Mouse (Mus musculus) stomach, embryonic 14.5 days (tissue): ENCODE data around the gene Syne3. TPM values are rescaled to one million over a fixed set of nuclear protein-coding genes. Genes with fewer than 3 reads are reported as not detected.

Experiments used
- ATAC-seq: fragments of 200-750 bp; cut with Nextera tagmentation; 2 replicates; pipeline ENCODE4 v1.8.0; 2017; ENCODE audit warnings: low read depth, moderate TSS enrichment; ENCODE audit not compliant: insufficient number of reproducible peaks, insufficient read depth, low FRiP score
- H3K27ac ChIP-seq: fragments of 300-500 bp; sonication (generic); 2 replicates; pipeline ENCODE4 v1.5.1; 2014; ENCODE audit warnings: mild to moderate bottlenecking, low read length, moderate library complexity, mixed read lengths
- H3K27me3 ChIP-seq: fragments of 300-500 bp; sonication (generic); 2 replicates; pipeline ENCODE4 v1.6.1; 2014; ENCODE audit warnings: low read length, control low read depth, mixed read lengths; ENCODE audit not compliant: control insufficient read depth, insufficient read depth
- H3K36me3 ChIP-seq: fragments of 300-500 bp; sonication (generic); 2 replicates; pipeline ENCODE4 v1.6.1; 2014; ENCODE audit warnings: mild to moderate bottlenecking, control low read depth, low read length, moderate library complexity, mixed read lengths; ENCODE audit not compliant: control insufficient read depth, insufficient read depth
- H3K4me1 ChIP-seq: fragments of 300-500 bp; sonication (generic); 2 replicates; pipeline ENCODE4 v1.6.1; 2014; ENCODE audit warnings: low read length, control low read depth, mixed read lengths; ENCODE audit not compliant: control insufficient read depth, insufficient read depth
- H3K4me2 ChIP-seq: fragments of 300-500 bp; sonication (generic); replicated peaks from 2 replicates; pipeline ENCODE4 v1.6.1; 2014; ENCODE audit warnings: low read depth, low read length, control low read depth
- H3K4me3 ChIP-seq: fragments of 300-500 bp; sonication (generic); 2 replicates; pipeline ENCODE4 v1.5.1; 2014; ENCODE audit warnings: low read depth, low read length, control low read depth
- H3K9ac ChIP-seq: fragments of 300-500 bp; sonication (generic); replicated peaks from 2 replicates; pipeline ENCODE4 v1.6.1; 2014; ENCODE audit warnings: low read depth, mild to moderate bottlenecking, control low read depth, low read length, moderate library complexity, mixed read lengths
- H3K9me3 ChIP-seq: fragments of 300-500 bp; sonication (generic); 2 replicates; pipeline ENCODE4 v1.6.1; 2016; ENCODE audit warnings: low read depth, low read length, control low read depth; ENCODE audit not compliant: control insufficient read depth
- WGBS: fragments of 180-500 bp; shearing (Covaris S2); extraction: QIAGEN DNeasy Blood & Tissue Kit; methylation state at CpG from one replicate; pipeline ENCODE4 v1.1.7; 2014; 5-methylcytosine and 5-hydroxymethylcytosine counted together
- polyA plus RNA-seq: library from polyadenylated mRNA; unstranded; fragments of >200 nt; fragmentation: Nextera tagmentation; extraction: Ambion mirVana; gene quantifications from 2 replicates; pipeline ENCODE4 v1.2.1, GENCODE M21; 2014

Gene Syne3
- polyA plus RNA-seq, 1 experiment from 2014 or later: 0.59 TPM

DNA sequence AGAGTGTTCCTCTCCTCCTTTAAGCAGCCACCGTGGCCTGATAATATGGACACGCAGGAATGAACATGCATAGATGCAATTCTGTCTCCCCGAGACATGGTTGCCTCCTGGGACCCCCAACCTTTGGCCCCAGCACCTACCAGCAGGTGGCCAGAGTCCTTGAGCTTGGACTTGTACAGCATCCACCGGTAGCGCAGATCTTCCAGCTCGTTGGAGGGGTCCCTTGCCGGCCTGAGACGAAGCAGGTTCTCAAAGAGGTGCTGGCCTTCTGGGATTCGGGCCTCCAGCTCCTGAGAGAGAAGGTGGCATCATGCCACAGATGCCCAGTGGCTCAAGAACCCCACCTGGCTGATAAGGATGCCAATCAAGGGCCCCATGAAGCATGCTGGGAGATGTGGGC is 69.1 kb downstream of the Syne3 start:
- WGBS: 81% methylated on average over 9 of the region's 9 CpGs

DNA sequence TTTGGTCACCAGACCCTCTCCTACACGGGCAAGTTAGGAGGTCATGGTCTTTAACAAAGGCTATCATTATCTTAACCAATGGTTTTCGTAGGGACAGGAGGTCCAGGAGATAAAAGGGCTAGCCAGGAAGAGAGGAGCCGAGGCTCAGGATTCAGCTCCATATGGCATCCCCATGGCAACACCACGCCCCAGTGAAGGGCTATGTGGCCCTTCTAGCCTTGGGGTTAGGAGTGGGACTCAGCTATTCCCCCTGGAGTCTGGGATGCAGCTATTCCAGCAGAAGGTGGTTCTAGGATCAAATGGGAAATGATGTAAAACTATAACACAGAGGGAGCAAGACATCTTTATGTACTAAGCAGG is 69.6 kb downstream of the Syne3 start:
- H3K9me3 ChIP-seq: peaks cover 5% of the 10 kb centered on the region; the same call in 1 of the 2 replicates
- H3K36me3 ChIP-seq: no peaks in the 10 kb centered on the region
- H3K27ac ChIP-seq: no peak overlapping the region
- no peaks in the 10 kb centered on the region for H3K27me3 ChIP-seq
- no peak overlapping the region for H3K9ac ChIP-seq
- H3K4me1 ChIP-seq: no peaks in the 10 kb centered on the region; the same call in 1 of the 2 replicates
- 11% methylated on average over 4 of the region's 4 CpGs for WGBS
- ATAC-seq: no peak
- H3K4me2 ChIP-seq: no peak overlapping the region
- no peak overlapping the region for H3K4me3 ChIP-seq

More for the DNA sequence above, 69.1 kb downstream of the Syne3 start:
- no peaks in the 10 kb centered on the region; the same call in 1 of the 2 replicates for H3K4me1 ChIP-seq
- H3K27ac ChIP-seq: no peak overlapping the region
- peaks cover 5% of the 10 kb centered on the region; the same call in 1 of the 2 replicates for H3K9me3 ChIP-seq
- no peaks in the 10 kb centered on the region for H3K36me3 ChIP-seq
- no peak overlapping the region for H3K4me2 ChIP-seq
- ATAC-seq: no peak
- no peak overlapping the region for H3K9ac ChIP-seq
- H3K27me3 ChIP-seq: no peaks in the 10 kb centered on the region
- H3K4me3 ChIP-seq: no peak overlapping the region

DNA sequence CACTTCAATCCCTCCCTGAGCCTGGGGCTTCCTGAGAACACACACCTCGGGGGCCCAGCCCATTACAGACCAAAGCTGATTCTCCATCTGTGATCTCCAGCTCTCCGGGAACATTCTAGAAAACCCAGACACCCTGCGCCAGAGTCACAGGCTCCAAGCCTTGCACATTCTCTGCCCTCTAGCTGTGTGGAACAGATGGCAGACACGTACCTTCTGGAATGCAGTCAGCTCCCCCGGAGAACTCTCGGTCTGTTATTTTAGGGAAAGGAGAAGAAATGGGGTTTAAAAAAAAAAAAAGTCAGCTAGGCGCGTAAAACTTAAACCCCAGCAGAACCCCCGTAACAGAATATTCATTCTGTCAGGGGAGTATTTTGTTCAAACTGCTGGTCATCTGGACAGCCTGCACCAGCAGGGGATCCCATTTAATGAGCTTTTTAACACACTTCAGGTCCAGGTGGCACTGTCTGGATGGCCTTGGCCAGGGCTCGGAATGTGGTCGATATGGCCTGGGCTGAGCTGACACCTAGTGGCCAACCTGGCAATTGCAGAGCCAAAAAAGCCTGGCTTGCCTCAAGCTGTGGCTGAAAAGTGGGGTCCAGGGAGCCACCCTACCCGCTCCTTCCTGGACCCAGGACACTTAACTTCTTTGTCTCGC is 70.1 kb downstream of the Syne3 start:
- Histone ChIP-seq H3K4me3 (no peak overlapping the region), H3K27me3 (no peaks in the 10 kb centered on the region), H3K9me3 (peaks cover 5% of the 10 kb centered on the region; the same call in 1 of the 2 replicates), H3K4me2 (no peak overlapping the region), H3K4me1 (no peaks in the 10 kb centered on the region; the same call in 1 of the 2 replicates), H3K9ac (no peak overlapping the region), H3K36me3 (no peaks in the 10 kb centered on the region), H3K27ac (no peak overlapping the region)
- peak; percentile 72 for ATAC-seq
- WGBS: 38% methylated on average over 13 of the region's 13 CpGs

DNA sequence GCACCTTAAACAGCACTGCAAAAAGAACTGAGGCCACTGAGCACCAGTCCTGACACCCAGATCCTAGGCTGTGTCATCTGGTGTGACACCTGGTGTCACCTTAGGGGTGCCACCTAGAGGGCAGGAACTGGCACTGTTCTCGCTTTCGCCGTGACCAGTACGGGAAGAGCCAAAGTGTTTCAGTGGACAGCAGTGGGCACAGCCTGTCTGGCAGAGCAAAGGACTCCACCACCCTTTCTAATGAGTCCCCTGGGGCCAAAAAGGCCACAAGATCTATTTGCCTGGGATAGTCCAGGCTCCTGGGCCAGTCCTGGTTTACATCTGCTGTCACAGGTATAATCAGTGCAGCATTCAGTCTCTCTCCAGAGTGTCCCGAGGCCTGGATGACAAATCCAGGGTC is 70.7 kb downstream of the Syne3 start:
- H3K27me3 ChIP-seq: no peaks in the 10 kb centered on the region
- no peak overlapping the region for H3K9ac ChIP-seq
- H3K27ac ChIP-seq: no peak overlapping the region
- 0 out of 2 replicates have a peak, but pooled peaks have one; percentile 25 for ATAC-seq
- no peak overlapping the region for H3K4me3 ChIP-seq
- no peaks in the 10 kb centered on the region; the same call in 1 of the 2 replicates for H3K4me1 ChIP-seq
- no peaks in the 10 kb centered on the region for H3K36me3 ChIP-seq
- H3K4me2 ChIP-seq: no peak overlapping the region
- H3K9me3 ChIP-seq: peaks cover 5% of the 10 kb centered on the region; the same call in 1 of the 2 replicates
- 61% methylated on average over 5 of the region's 5 CpGs for WGBS

DNA sequence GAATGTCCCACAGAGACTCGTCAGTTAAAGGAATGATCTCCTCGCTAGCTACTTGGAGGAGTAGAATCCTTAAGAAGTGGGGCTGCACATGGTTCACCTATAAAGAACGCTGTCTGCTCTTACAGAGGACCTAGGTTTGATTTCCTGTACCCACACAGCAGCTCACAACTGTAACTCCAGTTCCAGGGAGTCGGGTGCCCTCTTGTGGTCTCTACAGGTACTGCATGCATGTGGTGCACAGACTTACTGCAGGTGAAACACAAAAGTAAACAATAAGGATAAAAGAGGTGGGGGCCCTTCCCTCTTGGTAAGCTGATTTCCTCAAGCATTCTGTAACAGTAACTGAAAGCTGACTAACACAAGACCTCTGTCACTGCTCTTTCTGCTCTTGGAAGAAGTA is 73.4 kb downstream of the Syne3 start:
- Histone ChIP-seq H3K27ac (no peak overlapping the region), H3K9me3 (peaks cover 5% of the 10 kb centered on the region; the same call in 1 of the 2 replicates), H3K4me2 (no peak overlapping the region), H3K27me3 (no peaks in the 10 kb centered on the region), H3K4me3 (no peak overlapping the region), H3K36me3 (no peaks in the 10 kb centered on the region), H3K4me1 (no peaks in the 10 kb centered on the region; the same call in 1 of the 2 replicates), H3K9ac (no peak overlapping the region)
- ATAC-seq: no peak
- 78% methylated on average over 4 of the region's 4 CpGs for WGBS

DNA sequence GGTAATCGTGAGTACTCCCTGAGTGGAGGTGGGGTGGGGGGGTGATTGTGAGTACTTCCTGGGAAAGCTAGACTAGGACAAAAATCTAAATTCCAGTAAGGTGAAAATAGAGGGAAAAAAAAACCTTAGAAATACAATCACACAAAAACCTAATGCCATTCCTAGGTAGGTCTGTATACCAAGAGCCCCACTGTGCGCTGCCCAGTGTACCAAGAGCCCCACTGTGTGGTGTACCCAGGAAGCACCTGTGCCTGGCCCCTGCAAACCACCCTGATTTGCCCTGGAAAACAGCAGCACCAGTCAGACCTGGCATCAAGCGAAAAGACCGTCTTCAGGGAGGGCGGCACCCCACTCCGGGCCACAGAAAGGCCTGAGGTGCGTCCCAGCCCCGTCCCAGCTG is 74.5 kb downstream of the Syne3 start:
- H3K4me2 ChIP-seq: no peak overlapping the region
- no peaks in the 10 kb centered on the region; the same call in 1 of the 2 replicates for H3K4me1 ChIP-seq
- no peak for ATAC-seq
- H3K27ac ChIP-seq: no peak overlapping the region
- no peak overlapping the region for H3K9ac ChIP-seq
- H3K36me3 ChIP-seq: no peaks in the 10 kb centered on the region
- 88% methylated on average over 8 of the region's 8 CpGs for WGBS
- no peak overlapping the region for H3K4me3 ChIP-seq
- H3K9me3 ChIP-seq: peaks cover 5% of the 10 kb centered on the region; the same call in 1 of the 2 replicates
- no peaks in the 10 kb centered on the region for H3K27me3 ChIP-seq

DNA sequence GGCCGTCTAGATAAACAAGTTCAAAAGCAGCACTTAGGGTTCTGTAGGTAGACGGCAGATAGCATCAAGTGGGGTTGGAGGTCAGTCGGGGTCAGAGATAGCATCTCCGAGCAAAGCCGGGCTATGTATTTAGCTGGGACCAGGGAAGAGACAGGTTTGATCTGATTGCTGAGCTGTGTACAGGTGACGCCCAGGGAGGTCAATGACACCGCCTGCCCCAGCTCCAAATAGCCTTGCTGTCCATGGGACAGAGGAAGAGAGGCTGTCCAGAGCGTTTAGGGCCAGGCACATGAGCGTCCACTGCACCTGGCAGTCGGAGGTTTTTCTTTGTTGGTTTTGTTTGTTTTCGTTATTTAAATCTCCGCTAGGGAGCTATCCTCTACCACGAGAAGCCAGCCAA is 75.8 kb downstream of the Syne3 start:
- WGBS: 59% methylated on average over 13 of the region's 13 CpGs
- Histone ChIP-seq H3K27ac (no peak overlapping the region), H3K9ac (no peak overlapping the region), H3K4me2 (no peak overlapping the region), H3K4me1 (no peaks in the 10 kb centered on the region), H3K9me3 (peaks cover 5% of the 10 kb centered on the region; the same call in 1 of the 2 replicates), H3K36me3 (no peaks in the 10 kb centered on the region), H3K27me3 (no peaks in the 10 kb centered on the region), H3K4me3 (no peak overlapping the region)
- ATAC-seq: no peak

DNA sequence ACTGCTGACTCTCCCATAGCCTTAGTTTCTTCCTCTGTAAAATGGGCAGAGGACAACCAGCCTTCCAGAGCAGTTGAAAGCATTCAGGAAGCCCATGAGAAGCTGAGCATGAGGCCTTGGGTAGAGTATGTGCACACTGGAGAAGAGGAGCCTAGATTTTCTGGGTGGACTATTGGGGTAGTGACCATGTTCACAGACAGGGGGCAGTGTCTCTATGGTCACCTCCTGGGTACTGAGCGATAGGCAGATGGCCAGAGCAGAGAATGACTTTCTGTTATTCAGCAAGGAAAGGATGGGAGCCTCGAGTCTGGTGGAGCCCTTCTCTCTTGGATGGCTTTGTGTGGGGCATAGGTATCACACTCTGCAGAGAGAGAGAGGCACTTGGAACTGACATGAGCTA is 76.4 kb downstream of the Syne3 start:
- H3K4me1 ChIP-seq: no peaks in the 10 kb centered on the region

More for the DNA sequence above, 76.4 kb downstream of the Syne3 start:
- H3K4me2 ChIP-seq: no peak overlapping the region
- no peak overlapping the region for H3K27ac ChIP-seq
- 77% methylated on average over 2 of the region's 2 CpGs for WGBS
- H3K4me3 ChIP-seq: no peak overlapping the region
- H3K36me3 ChIP-seq: no peaks in the 10 kb centered on the region
- no peak overlapping the region for H3K9ac ChIP-seq
- H3K27me3 ChIP-seq: no peaks in the 10 kb centered on the region
- no peak for ATAC-seq
- peaks cover 5% of the 10 kb centered on the region; the same call in 1 of the 2 replicates for H3K9me3 ChIP-seq
